Mouse (Mus musculus): ENCODE results near the gene Lrrc8d.
"Not testable (repeated sequence)": the region's sequence is repeated elsewhere in the genome, so short reads cannot be mapped to it uniquely, and the experiment has no call there.

Lrrc8d gene

DNA sequence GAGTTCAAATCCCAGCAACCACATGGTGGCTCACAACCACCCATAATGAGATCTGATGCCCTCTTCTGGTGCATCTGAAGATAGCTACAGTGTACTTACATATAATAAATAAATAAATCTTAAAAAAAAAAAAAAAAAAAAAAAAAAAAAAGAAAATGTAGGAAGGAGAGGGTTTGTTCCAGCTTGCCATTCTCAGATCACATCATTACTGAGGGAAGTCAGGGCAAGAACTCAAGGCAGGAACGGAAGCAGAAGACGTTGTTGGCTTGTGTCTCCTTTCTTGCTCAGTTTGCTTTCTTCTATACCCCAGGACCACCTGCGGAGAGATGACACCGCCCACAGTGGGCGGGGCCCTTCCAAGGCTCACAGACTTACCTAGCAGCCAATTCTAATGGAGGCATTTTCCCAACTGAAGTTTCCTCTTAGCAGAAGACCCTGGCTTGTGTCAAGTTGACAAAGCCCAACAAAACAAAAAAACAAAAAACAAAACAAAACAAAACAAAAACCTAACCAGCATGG, 165.4 kb downstream of the Lrrc8d start:
- DNase-seq, result not testable (repeated sequence)

DNA sequence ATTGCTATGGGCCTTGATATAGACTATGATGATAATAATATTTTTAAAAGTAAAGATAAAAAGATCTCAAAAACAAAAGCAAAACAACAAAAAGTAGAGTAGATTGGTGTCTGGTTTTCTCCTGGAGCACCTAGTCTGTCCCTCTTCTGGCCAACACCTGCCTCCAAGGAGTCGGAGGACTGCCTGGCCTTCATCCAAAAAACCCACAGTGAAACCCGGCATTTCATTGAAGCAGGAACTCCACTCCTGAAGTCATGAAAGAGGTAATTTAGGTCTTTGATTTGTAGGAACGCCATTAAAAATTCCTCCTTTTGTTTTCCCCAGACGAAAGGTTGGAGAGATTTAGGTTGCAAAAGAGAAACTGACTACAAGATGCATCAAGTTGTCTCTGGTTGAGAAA, 167.7 kb downstream of the Lrrc8d start:
- DNase-seq, result peak in 1 of 2 experiments; percentile 43

DNA sequence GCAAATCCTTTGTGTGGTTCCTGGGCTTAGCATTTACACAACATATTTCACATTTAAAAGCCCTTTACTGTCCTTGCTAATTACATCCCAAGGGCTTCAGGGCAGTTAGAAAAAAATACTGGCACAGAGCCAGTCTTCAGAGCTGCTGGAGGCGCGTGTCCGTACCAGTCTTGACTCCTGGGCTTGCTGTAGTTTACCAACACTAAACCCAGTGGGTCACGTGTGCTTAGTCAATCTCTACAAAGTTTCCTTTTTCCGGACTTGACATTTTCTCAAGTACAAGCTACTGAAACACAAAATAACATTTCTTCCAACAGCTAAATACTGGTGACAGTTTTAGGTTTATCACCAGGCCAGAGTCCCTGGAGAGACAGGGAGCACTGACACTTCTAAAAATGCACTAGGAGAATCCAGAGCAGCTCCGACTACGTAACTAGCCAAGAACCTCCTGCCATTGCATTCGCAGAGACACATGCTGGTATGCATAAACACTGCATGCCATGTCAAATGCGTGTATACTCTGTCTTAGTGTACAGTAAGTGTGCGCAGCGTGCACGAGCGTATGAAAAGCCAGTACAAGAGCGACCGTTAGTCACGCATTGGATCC, 168.2 kb downstream of the Lrrc8d start:
- DNase-seq, result peak; percentile 74 to 80

DNA sequence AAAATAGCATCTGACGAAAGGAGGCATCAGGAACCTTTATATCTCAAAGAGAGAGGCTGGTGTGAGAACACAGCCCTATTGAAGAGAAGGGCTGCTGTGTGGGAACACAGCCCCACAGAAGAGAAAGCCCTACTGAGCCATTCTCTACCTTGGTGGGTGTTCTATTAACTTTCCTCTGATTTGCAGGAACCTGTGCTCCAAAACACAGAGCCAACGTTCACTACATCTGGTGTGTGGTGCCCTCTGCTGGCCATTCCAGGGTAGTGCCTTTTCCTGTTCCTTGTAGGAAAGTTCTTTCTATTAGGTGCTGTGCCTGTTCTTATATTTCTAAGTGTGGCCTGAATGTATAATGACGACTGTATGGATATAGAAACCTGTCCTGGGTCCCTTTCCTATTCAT, 168.8 kb downstream of the Lrrc8d start:
- DNase-seq, result peak; percentile 84 to 89

DNA sequence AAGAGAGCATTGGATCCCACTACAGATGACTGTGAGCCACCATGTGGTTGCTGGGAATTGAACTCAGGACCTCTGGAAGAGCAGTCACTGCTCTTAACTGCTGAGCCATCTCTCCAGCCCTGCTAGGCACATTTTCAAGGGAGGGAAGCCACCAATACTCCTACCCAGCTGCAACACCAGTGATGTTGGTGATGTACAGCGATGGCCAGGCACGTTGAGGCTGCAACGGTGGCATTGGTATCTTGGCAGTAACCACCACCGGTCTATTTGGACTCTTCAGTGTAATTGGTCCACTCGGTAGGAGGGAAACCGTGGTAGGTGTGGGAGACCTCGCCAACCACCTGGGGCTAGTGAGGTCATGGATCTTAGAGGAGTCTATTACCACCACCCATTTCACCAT, 170.0 kb downstream of the Lrrc8d start:
- no peak for DNase-seq

DNA sequence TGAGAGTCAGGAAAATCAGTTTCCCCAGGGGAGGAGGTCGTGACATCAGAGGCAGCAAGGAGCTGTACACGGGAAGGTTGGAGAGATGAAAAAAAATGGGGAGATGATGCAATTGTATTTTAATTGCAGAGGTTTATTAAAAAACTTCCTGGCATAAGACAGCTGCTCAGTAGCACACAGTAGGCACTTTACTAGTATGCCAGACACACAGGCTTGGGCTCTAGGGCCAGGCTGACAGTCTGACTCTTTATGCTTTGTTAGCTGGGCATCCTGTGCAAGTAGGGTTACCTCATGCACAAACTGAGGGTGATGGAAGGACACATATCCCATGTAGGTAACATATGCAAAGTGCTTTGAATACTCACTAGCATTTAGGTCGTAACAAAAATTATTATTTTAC, 171.4 kb downstream of the Lrrc8d start:
- DNase-seq, result no peak

DNA sequence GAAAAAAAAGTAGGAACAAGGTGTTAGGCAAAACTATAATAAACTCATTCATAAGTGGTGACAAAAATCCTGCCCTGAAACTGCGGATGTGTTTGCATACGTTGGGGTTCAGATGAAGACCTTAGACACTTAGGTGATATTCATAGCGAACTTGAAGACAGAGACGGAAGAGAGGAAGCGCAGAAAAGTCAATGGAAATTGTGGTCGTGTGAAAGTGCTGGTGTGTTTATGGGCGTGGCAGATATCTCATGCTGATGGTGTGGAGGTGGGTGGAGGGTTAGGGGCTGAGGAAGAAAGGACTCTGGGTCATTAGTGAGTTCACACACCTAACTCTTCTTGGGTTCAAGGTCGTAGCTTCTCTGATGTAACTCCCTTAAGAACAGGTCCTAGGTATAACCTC, 172.4 kb downstream of the Lrrc8d start:
- no peak for DNase-seq

DNA sequence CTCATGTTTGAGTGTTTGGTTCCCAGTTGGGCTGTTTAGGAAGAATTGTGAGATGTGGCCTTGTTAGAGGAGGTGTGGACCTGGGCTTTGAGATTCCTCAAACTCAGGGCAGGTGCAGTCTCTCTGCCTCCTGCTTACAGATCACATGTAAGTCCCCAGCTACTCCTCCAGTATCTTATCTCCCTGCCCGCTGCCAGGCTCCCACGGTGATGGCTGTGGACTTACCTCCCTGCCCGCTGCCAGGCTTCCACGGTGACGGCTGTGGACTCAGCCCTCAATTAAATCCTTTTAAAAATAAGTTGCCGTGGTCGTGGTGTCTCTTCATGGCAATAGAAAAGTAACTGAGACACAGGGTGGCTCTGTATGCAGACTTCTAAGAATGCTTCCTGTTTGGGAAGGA, 173.1 kb downstream of the Lrrc8d start:
- no peak for DNase-seq

DNA sequence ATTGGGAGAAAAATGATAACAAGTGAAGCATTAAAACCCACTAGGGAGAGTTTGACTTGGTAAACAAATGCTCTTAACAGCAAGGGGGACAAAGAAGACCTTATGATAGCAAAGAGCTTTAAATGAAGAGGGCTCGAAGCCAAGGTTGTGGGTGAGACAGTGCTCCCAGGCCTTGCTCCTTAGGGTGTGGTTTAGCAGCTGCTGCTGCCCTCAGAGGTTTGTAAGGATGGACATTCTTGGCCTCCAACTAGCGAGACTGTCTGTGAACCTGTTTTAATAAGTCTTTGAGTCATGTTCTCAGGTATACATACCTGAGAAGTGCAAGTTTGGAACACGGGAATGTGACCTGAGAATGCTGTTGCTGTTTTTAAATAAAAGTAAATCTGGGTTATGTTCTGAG, 174.0 kb downstream of the Lrrc8d start:
- no peak for DNase-seq

DNA sequence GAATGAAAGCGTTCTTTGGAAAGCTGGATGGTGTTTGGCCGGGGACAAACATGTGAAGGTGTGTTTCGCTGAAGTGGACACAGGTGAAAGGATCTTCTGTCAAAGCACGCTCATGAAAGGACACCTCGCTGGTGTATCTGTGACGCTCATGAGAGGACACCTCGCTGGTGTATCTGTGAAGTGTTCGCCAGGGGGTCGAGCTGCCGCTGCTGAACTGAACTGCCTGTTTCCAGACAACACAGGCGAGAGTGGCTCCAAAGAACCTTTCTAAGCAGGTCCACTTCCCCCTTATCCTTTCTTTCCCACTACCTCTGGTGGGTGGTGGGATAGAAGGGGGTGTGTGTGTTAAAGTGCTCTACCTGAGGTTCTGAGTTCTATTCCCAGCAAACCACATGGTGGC, 174.7 kb downstream of the Lrrc8d start:
- DNase-seq, result no peak

DNA sequence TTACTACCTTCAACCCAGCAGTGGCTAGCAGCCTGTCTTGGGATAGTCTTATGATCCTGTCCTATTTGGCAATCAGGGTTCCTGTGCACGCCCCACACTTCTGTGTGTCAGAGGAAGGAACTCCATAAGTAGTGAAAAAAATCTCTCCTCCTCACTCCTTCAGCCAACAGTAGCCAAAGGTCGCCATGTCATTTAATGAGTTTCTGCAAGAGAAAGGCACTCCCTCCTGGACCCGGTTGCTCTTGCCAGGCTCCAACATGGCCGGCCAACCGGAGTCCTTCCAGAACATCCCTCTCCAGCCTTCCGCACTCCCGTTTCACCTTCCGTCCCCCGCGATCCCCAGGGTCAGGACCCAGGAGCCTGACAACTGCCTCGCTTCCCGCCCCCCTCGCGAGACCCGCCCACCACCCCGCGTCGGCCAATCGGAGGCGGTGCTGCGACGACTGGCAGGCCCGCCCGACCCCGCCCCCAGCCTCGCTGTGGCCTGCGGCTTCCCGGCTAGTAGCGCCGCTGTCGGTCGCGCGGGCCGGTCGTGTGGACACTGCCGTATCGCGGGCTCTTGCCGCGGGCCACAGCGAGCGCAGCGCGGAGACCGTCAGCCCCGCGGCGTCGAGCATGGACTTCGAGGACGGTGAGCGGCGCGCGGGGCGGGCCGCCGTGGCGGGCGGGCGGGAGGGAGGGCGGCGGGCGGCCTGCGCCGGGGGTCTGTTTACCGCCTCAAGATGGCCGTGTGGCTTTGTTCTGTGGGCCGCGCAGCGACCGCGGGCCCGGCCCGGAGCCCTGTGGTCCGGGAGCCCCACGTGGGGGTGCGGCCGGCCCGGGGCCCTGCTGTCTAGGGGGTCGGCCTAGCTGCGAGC, 176.5 kb downstream of the Lrrc8d start, which contains the start of gene Zfp326:
Gene Zfp326, plus strand, starts transcription at position 498 of the 857 bp plus-strand sequence.
- peak; percentile 93 to 98 for DNase-seq

DNA sequence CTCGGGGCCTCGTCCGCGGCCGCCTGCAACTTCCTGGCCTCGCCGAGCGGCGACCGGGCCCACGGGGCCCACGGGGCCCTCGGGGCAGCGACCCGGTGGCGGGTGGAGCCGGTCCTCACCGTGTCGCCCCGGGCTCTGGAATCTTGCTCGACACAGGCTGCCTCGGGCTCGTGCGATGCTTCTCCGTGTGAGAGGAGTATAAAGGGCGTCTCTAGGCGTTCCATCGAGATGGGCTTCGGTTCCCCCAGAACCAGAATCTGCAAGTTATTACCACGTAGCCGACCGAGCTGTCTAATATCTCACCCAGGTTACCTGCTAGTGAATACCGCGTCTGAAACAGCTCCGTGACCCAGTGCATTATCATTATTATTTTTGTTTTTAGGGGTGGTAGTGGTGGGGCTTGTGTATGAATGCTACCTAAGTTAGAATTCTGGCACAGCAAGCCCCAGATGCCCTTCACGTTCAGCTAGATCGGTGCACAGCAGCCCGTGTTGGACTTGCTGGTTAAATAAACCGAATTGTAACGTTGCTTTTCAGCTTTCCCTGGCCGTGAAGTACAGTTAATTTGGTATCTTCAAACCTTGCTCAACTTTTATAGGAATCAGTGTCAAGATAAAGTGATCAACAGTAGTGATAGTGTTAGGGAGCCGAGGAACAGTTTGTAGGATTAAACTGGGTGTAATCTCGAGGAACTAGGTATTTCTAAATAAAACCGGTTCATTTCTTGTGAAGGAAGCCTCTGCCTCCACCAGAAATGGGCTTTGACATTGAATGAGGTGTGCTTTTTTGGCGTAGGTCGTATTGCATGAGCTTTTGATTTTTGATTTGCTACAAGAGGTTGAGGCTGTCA, 177.4 kb downstream of the Lrrc8d start:
- peak in 1 of 2 experiments; percentile 19 for DNase-seq

Data from kidney, postnatal 25 days (tissue).